Mouse (Mus musculus): ENCODE results near the gene Dusp1.

DNA sequence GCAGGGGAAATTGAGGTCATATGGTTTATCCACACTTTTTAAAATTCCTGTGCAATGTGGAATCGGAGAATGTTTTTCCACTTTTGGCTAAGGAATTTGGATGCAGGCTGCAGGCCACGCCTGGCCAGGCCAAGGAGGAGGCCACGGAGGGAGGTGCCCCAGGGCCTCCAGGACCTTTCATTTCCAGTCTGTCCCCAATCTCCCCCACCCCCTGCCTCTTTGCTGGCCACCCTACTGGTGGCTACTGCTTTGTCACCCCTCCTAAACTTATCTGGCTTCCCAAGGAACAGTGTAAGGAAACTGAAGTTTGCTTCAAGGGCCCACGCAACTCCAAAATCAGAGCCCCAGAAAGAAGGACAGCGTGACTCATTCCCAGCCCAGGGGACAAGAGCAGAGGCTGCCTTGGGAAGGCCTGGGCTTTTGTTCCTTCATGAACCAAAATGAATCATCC is 32.1 kb downstream of the Dusp1 start:
- TF ChIP-seq CTCF (IDR thresholded peaks at IDR 0.05; ENCODE audit: low read depth) (no peak), EP300 (optimal IDR thresholded peaks at IDR 0.05) (no peak)

Measured in stomach, postnatal 0 days (tissue).